Mouse (Mus musculus): ENCODE data around the gene C1qtnf3. TPM values are rescaled to one million over a fixed set of nuclear protein-coding genes. Genes with fewer than 3 reads are reported as not detected.

Gene C1qtnf3
- total and polyA plus RNA-seq, 2 experiments, result 0.05 TPM; not detected in 1

- Histone ChIP-seq H3K4me3 (ENCODE audit: insufficient read depth, low read depth, low read length) (no peak overlapping the region), H3K4me1 (ENCODE audit: control insufficient read depth, insufficient read depth, low read length) (peaks cover 17% of the 10 kb centered on the region; the same call in 1 of the 2 replicates), H3K79me2 (ENCODE audit: control insufficient read depth, insufficient read depth, low read length) (no peaks in the 10 kb centered on the region), H3K27me3 (ENCODE audit: control insufficient read depth, insufficient read depth, low read length) (no peaks in the 10 kb centered on the region), H3K36me3 (ENCODE audit: control insufficient read depth, insufficient read depth, low read length) (no peaks in the 10 kb centered on the region), H3K27ac (replicated peaks; ENCODE audit: insufficient read depth, low read depth, low read length) (no peak overlapping the region; the same call in 1 of the 2 replicates), H3K9ac (ENCODE audit: low read depth, low read length) (no peak overlapping the region)
- 31% methylated on average over 11 of the region's 11 CpGs for WGBS
- no peak for TF ChIP-seq CTCF (IDR thresholded peaks at IDR 0.05; ENCODE audit: low read depth, low read length)
- DNase-seq (ENCODE audit: extremely low read depth, low read depth, low spot score), result peak; percentile 93
These were observed 58.9 kb downstream of the C1qtnf3 start for GRCm38 (mm10) chr15:11010976-11011548.

GRCm38 (mm10) chr15:11014931-11015330 lies 62.8 kb downstream of the C1qtnf3 start:
- no peak overlapping the region for H3K27ac ChIP-seq (replicated peaks; ENCODE audit: insufficient read depth, low read depth, low read length)
- H3K79me2 ChIP-seq (ENCODE audit: control insufficient read depth, insufficient read depth, low read length), result no peaks in the 10 kb centered on the region
- TF ChIP-seq CTCF (IDR thresholded peaks at IDR 0.05; ENCODE audit: low read depth, low read length) (no peak), POLR2A (IDR thresholded peaks at IDR 0.05; ENCODE audit: extremely low read depth, insufficient read depth, low read length) (no peak)
- no peak for DNase-seq (ENCODE audit: extremely low read depth, low read depth, low spot score)
- H3K27me3 ChIP-seq (ENCODE audit: control insufficient read depth, insufficient read depth, low read length), result no peaks in the 10 kb centered on the region
- no peak overlapping the region for H3K9ac ChIP-seq (ENCODE audit: low read depth, low read length)
- 94% methylated on average over 2 of the region's 2 CpGs for WGBS
- no peaks in the 10 kb centered on the region for H3K36me3 ChIP-seq (ENCODE audit: control insufficient read depth, insufficient read depth, low read length)
- H3K4me1 ChIP-seq (ENCODE audit: control insufficient read depth, insufficient read depth, low read length), result peaks cover 17% of the 10 kb centered on the region; the same call in 1 of the 2 replicates
- no peak overlapping the region for H3K4me3 ChIP-seq (ENCODE audit: insufficient read depth, low read depth, low read length)

GRCm38 (mm10) chr15:11026801-11027561 lies 74.8 kb downstream of the C1qtnf3 start:
- Histone ChIP-seq H3K4me1 (ENCODE audit: control insufficient read depth, insufficient read depth, low read length) (peaks cover 14% of the 10 kb centered on the region; the same call in 1 of the 2 replicates), H3K36me3 (ENCODE audit: control insufficient read depth, insufficient read depth, low read length) (no peaks in the 10 kb centered on the region), H3K4me3 (ENCODE audit: insufficient read depth, low read depth, low read length) (no peak overlapping the region), H3K9ac (ENCODE audit: low read depth, low read length) (no peak overlapping the region), H3K27ac (replicated peaks; ENCODE audit: insufficient read depth, low read depth, low read length) (peak overlapping the region; percentile 50), H3K27me3 (ENCODE audit: control insufficient read depth, insufficient read depth, low read length) (no peaks in the 10 kb centered on the region; the same call in none of the 2 replicates), H3K79me2 (ENCODE audit: control insufficient read depth, insufficient read depth, low read length) (no peaks in the 10 kb centered on the region)
- peak; percentile 97 for DNase-seq (ENCODE audit: extremely low read depth, low read depth, low spot score)
- whole genome bisulfite sequencing, result 19% methylated on average over 4 of the region's 4 CpGs
- TF ChIP-seq POLR2A (IDR thresholded peaks at IDR 0.05; ENCODE audit: extremely low read depth, insufficient read depth, low read length) (no peak), CTCF (IDR thresholded peaks at IDR 0.05; ENCODE audit: low read depth, low read length) (no peak)

Other genes starting within 250 kb of the C1qtnf3 start
- gene Rai14, start 237.7 kb upstream of the C1qtnf3 start, total RNA-seq (2014; rRNA removed), result 12.4 and 17.1 TPM in 2 replicates
- 3.4 and 3.5 TPM in 2 replicates for gene Rai14, start 237.7 kb upstream of the C1qtnf3 start, polyA plus RNA-seq (2012; rRNA removed)
- 103 and 119 TPM in 2 replicates for gene Amacr, start 29.4 kb downstream of the C1qtnf3 start, total RNA-seq (2014; rRNA removed)
- 66.4 and 73.2 TPM in 2 replicates for gene Amacr, start 29.4 kb downstream of the C1qtnf3 start, polyA plus RNA-seq (2012; rRNA removed)
- gene Slc45a2, start 48.4 kb downstream of the C1qtnf3 start, total RNA-seq (2014; rRNA removed), result under 0.01 TPM in 1 of 2 replicates, not detected in the other
- gene Slc45a2, start 48.4 kb downstream of the C1qtnf3 start, polyA plus RNA-seq (2012; rRNA removed), result 0.02 and 0.04 TPM in 2 replicates
- not detected in 2 replicates for gene Rxfp3, start 85.7 kb downstream of the C1qtnf3 start, total RNA-seq (2014; rRNA removed)
- not detected in 2 replicates for gene Rxfp3, start 85.7 kb downstream of the C1qtnf3 start, polyA plus RNA-seq (2012; rRNA removed)
- 0.37 and 0.54 TPM in 2 replicates for gene Adamts12, start 112.5 kb downstream of the C1qtnf3 start, total RNA-seq (2014; rRNA removed)
- gene Adamts12, start 112.5 kb downstream of the C1qtnf3 start, polyA plus RNA-seq (2012; rRNA removed), result 0.07 and 0.09 TPM in 2 replicates